Mouse (Mus musculus) layer of hippocampus, postnatal 14 days (tissue): ENCODE data around the gene Zwilch. TPM values are rescaled to one million over a fixed set of nuclear protein-coding genes. Genes with fewer than 3 reads are reported as not detected.
A peak's percentile ranks its signal among the peaks of the same experiment; 100 is the strongest.

ENCODE experiments used
- DNase-seq, 2 experiments: peaks; one replicate each; pipeline ENCODE4 v3.0.0; 2021 to 2022; ENCODE audit warnings: low spot score in 2 of 2, mixed read lengths in 1 of 2
- total RNA-seq, 2 experiments: library from RNA; stranded (reverse); gene quantifications; 2 replicates each; pipeline ENCODE4 v1.2.3; 2021

The Zwilch gene
- total RNA-seq, 2 experiments from 2014 or later, result 4.8 to 6.2 TPM

- DNase-seq, result no peak
Measured at GRCm38 (mm10) chr9:64114646-64115045, 58.3 kb downstream of the Zwilch start.

- DNase-seq, result no peak
Measured at GRCm38 (mm10) chr9:64110502-64110901, 62.4 kb downstream of the Zwilch start.

GRCm38 (mm10) chr9:64105301-64105700, 67.6 kb downstream of the Zwilch start:
- DNase-seq, result no peak

- peak; percentile 30 to 55 for DNase-seq
Measured at GRCm38 (mm10) chr9:64100442-64100841, 72.5 kb downstream of the Zwilch start.

GRCm38 (mm10) chr9:64098282-64098681, 74.6 kb downstream of the Zwilch start:
- DNase-seq, result no peak

- DNase-seq, result no peak
Measured at GRCm38 (mm10) chr9:64094083-64094482, 78.8 kb downstream of the Zwilch start.

- peak in 1 of 2 experiments; percentile 37 for DNase-seq
Measured at GRCm38 (mm10) chr9:64089004-64089403, 83.9 kb downstream of the Zwilch start.

- DNase-seq, result no peak
Measured at GRCm38 (mm10) chr9:64088346-64088745, 84.6 kb downstream of the Zwilch start.

GRCm38 (mm10) chr9:64087461-64088235, 85.3 kb downstream of the Zwilch start:
- peak; percentile 70 to 83 for DNase-seq

Other genes starting within 250 kb of the Zwilch start
- gene Smad6, start 151.0 kb downstream of the Zwilch start, total RNA-seq, result 1 to 10 TPM; 2.6 to 2.9 TPM
- not detected for gene Lctl, start 56.0 kb downstream of the Zwilch start, total RNA-seq
- gene Rpl4, start 271 bp upstream of the Zwilch start, total RNA-seq, result 100 to 1,000 TPM; 513 to 558 TPM
- gene Snapc5, start 6.2 kb upstream of the Zwilch start, total RNA-seq, result 10 to 100 TPM; 14.6 to 19.3 TPM
- 1 to 10 TPM; 3.2 to 4.3 TPM for gene Uchl4, start 62.1 kb upstream of the Zwilch start, total RNA-seq
- 100 to 1,000 TPM; 192 to 203 TPM for gene Map2k1, start 80.5 kb upstream of the Zwilch start, total RNA-seq
- 10 to 100 TPM; 17.7 to 18.2 TPM for gene Tipin, start 108.5 kb upstream of the Zwilch start, total RNA-seq
- 10 to 100 TPM; 24.4 to 26.0 TPM for gene Dis3l, start 168.2 kb upstream of the Zwilch start, total RNA-seq
- gene Megf11, start 212.5 kb upstream of the Zwilch start, total RNA-seq, result 10 to 100 TPM; 16.1 to 16.3 TPM